Mouse (Mus musculus): ENCODE measurements around the gene Gen1. TPM values are rescaled to one million over a fixed set of nuclear protein-coding genes. Genes with fewer than 3 reads are reported as not detected.

The Gen1 gene
- polyA plus RNA-seq, 1 experiment from 2014 or later = 10.1 TPM

DNA sequence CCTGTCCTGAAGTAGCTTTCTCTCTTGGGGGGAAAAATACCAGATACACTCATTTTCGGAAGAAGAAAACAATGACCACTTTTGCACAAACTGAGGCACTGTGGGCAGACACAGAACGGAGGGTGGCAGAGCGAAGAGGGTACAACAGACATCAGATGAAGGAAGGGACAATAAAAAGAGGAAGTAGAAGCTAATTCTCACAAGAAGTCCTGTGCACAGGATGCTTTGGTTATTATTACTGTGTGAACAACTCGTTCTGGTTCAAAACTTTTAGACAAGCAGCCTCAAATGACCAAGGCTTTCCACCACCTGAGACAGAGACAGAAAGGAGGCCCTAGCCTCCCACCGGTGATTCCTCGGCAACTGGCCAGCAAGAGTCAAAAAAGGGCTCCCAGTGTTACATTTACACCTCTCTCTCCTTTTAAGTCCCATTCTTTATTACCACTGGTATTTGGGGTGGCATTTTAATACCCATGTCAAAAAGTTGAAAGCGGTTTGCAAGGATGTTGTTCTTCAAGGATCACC lies 47.8 kb downstream of the Gen1 start:
- no peak overlapping the region for H3K4me3 ChIP-seq
- DNase-seq (ENCODE audit: low spot score) = no peak
- peaks cover 10% of the 10 kb centered on the region for H3K4me1 ChIP-seq (replicated peaks)
- WGBS = 82% methylated on average over 7 of the region's 7 CpGs
- H3K9me3 ChIP-seq = no peaks in the 10 kb centered on the region
- no peaks in the 10 kb centered on the region for H3K27me3 ChIP-seq (ENCODE audit: insufficient read depth, poor library complexity, severe bottlenecking)
- H3K27ac ChIP-seq = no peak overlapping the region
- no peaks in the 10 kb centered on the region for H3K36me3 ChIP-seq

DNA sequence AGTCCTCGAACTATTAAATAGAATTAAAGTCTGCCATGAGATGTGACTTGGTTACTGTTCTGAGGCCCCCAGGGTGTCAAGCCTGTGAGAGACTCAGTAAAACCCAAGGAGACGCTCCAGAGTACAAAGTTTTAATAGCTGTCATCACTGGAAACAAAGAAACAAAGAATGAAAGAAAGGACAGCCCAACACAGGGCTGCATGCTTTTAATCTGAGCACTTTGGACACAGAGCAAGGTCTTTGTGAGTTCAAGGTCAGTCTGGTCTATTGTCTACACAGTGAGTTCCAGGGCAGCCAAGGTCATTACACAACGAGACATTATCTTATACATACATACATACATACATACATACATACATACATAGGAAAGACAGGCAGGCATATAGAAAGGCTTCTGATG lies 49.1 kb downstream of the Gen1 start:
- Histone ChIP-seq H3K4me1 (replicated peaks) (peaks cover 3% of the 10 kb centered on the region), H3K36me3 (no peaks in the 10 kb centered on the region), H3K27ac (no peak overlapping the region), H3K4me3 (no peak overlapping the region), H3K9me3 (no peaks in the 10 kb centered on the region), H3K27me3 (ENCODE audit: insufficient read depth, poor library complexity, severe bottlenecking) (no peaks in the 10 kb centered on the region)
- no peak for DNase-seq (ENCODE audit: low spot score)
- 67% methylated on average over 3 of the region's 3 CpGs for WGBS

DNA sequence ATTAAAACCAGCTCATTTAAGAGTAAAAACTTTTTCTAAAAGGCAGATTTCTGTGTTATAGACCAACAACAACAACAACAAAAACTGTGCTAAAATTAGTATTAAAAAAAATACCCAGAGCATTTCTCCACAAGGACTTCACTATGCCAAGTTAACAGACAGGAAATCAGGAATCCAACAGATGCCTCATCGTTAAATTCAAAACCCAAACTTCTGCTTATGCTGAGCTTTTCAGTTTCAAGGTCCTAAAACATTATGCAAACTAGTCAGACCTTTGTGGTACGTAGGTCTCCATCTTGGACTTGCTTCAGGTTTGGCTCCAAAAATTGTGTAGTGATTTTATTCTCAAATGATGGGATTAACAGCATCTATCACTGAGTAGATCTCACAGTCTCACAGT lies 50.0 kb downstream of the Gen1 start:
- H3K4me3 ChIP-seq = no peak overlapping the region
- no peaks in the 10 kb centered on the region for H3K27me3 ChIP-seq (ENCODE audit: insufficient read depth, poor library complexity, severe bottlenecking)
- no peaks in the 10 kb centered on the region for H3K4me1 ChIP-seq (replicated peaks)
- H3K27ac ChIP-seq = no peak overlapping the region
- no peaks in the 10 kb centered on the region for H3K36me3 ChIP-seq
- 85% methylated on average over 2 of the region's 2 CpGs for whole genome bisulfite sequencing
- no peak for DNase-seq (ENCODE audit: low spot score)
- no peaks in the 10 kb centered on the region for H3K9me3 ChIP-seq

DNA sequence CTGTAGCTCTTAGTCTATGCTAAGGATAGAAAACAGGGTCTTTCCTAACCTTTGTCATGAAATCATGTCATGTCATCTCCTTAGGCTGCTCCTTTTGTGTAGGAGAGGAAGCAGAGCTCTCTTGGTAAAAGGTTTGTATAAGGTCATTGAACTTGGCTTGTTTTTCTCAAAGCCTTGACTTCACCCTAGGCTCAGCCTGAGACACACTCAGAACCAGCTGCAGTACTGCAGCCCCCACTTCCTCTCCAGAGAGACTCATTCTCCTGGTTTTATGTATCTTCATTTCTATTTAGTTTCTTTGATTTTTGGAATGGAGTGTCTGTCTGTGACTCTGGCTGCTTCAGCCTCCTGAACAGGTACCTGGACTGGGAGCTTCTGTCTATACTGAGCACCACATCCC lies 50.8 kb downstream of the Gen1 start:
- Histone ChIP-seq H3K4me3 (no peak overlapping the region), H3K36me3 (no peaks in the 10 kb centered on the region), H3K27me3 (ENCODE audit: insufficient read depth, poor library complexity, severe bottlenecking) (no peaks in the 10 kb centered on the region), H3K4me1 (replicated peaks) (no peaks in the 10 kb centered on the region), H3K27ac (no peak overlapping the region), H3K9me3 (no peaks in the 10 kb centered on the region)
- no peak for DNase-seq (ENCODE audit: low spot score)

DNA sequence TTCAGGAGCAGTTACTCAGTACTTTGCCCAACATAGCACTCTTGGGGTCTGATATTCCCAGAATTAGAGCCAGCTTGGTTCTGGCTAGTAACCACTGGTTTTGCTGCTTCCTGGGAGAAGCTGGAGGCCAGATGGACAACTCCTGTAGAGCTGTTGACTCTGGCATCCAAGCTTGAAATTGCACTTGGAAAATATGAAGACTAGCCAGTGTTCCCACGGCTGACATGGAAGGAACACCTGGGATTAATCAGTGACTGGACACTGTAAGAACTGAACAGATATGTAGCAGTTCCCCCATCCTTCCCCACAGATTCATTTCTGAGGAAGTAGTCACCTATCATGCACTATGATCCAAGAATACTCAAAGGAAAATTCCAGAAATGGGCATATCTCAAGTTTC lies 52.7 kb downstream of the Gen1 start:
- no peak for DNase-seq (ENCODE audit: low spot score)
- no peak overlapping the region for H3K27ac ChIP-seq
- H3K9me3 ChIP-seq = no peaks in the 10 kb centered on the region
- H3K36me3 ChIP-seq = no peaks in the 10 kb centered on the region
- 73% methylated on average over 1 of the region's 1 CpGs for WGBS
- H3K4me3 ChIP-seq = no peak overlapping the region
- 0 out of 2 replicates have a peak, but pooled peaks cover 3% of the 10 kb centered on the region for H3K4me1 ChIP-seq (replicated peaks)
- no peaks in the 10 kb centered on the region for H3K27me3 ChIP-seq (ENCODE audit: insufficient read depth, poor library complexity, severe bottlenecking)

DNA sequence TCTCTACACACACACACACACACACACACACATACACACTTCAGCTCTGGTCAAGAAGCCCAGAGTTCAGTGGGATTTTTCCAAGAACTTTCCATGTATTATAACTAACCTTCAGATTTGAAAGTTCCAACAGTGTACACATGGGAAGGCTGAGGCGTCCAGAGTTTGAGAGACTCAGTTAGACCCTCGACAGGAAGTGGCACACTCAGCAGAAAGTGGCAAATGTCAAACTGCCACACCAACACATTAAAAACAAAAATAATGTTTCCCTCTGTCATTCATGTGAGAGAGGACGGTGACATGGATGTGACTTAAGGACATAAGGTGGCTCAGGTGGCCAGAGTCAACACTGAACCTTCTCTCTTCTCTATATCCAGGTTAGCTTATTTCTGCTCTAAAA lies 55.2 kb downstream of the Gen1 start:
- H3K36me3 ChIP-seq = no peaks in the 10 kb centered on the region
- no peak for DNase-seq (ENCODE audit: low spot score)
- H3K4me3 ChIP-seq = no peak overlapping the region
- no peak overlapping the region for H3K27ac ChIP-seq
- WGBS = 77% methylated on average over 3 of the region's 3 CpGs
- no peaks in the 10 kb centered on the region for H3K9me3 ChIP-seq
- no peaks in the 10 kb centered on the region for H3K27me3 ChIP-seq (ENCODE audit: insufficient read depth, poor library complexity, severe bottlenecking)
- H3K4me1 ChIP-seq (replicated peaks) = 0 out of 2 replicates have a peak, but pooled peaks cover 3% of the 10 kb centered on the region

DNA sequence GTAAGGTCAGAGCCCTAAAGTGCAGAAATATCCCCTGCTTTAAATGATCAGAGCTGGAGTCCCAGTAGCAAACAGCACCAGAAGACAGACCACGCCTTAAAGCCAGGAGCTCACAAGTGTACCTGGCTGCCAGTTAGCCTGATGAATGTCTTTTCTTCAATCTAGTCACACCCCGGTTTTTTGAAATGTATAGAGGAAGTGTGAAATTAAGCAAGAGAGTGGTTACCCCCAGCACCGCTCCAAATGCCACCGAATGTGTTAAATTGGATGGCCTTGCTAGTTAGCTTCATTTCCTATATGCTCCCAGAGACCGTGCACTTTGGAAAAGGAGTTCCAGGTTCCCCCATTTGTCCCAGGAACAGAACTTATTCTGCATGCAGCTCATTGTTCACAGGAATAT lies 56.0 kb downstream of the Gen1 start:
- H3K9me3 ChIP-seq = no peaks in the 10 kb centered on the region
- DNase-seq (ENCODE audit: low spot score) = no peak
- H3K4me3 ChIP-seq = no peak overlapping the region
- 85% methylated on average over 5 of the region's 5 CpGs for WGBS
- H3K27me3 ChIP-seq (ENCODE audit: insufficient read depth, poor library complexity, severe bottlenecking) = no peaks in the 10 kb centered on the region
- 0 out of 2 replicates have a peak, but pooled peaks cover 3% of the 10 kb centered on the region for H3K4me1 ChIP-seq (replicated peaks)
- H3K27ac ChIP-seq = no peak overlapping the region
- H3K36me3 ChIP-seq = no peaks in the 10 kb centered on the region

DNA sequence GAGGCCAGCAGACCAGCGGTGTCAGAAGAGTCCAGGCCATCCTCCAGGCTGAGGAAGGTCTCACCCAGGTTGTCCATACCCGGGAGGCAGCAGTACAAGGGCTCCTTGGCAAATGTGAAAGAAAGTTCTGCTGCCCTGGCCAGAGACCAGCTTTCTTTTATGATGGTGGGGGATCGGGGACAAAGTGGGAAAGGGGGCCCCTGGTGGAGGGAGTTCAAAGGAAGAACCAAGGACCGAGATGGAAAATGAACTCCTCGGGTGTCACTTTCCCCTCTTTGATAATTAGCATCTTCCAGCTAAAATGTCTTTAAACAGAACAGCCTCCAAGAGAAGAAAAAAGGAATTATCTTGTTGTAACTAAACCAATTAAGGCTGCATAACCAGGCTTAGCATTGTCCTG lies 56.7 kb downstream of the Gen1 start, which contains the start of gene Msgn1:
Gene Msgn1, minus strand, starts transcription at position 101 of the 400 bp plus-strand sequence.
- H3K27ac ChIP-seq = no peak within 1 kb of the TSS
- 70% methylated on average over 5 of the region's 5 CpGs for WGBS
- DNase-seq (ENCODE audit: low spot score) = no peak

DNA sequence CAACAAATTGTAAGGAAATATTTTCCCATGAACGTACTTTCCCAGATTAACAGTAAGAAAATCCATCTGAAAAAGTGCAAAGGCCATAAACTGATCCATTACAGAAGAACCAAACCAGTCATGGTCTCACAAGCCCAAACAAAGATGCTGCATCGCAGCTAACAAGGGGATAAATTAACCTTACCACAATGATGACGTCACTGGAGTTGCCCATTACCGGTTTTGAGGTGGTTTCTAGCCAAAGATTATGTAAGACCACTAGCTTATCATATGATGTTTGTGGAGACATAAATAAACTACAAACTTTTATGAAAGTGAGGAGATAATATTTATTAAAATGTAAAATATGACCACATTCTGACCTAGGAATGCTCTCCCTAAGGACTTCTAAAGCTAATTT lies 59.3 kb downstream of the Gen1 start:
- H3K36me3 ChIP-seq = no peaks in the 10 kb centered on the region
- no peak overlapping the region for H3K4me3 ChIP-seq
- H3K9me3 ChIP-seq = no peaks in the 10 kb centered on the region
- 82% methylated on average over 4 of the region's 4 CpGs for WGBS
- H3K27me3 ChIP-seq (ENCODE audit: insufficient read depth, poor library complexity, severe bottlenecking) = no peaks in the 10 kb centered on the region
- H3K4me1 ChIP-seq (replicated peaks) = 0 out of 2 replicates have a peak, but pooled peaks cover 3% of the 10 kb centered on the region
- H3K27ac ChIP-seq = no peak overlapping the region
- no peak for DNase-seq (ENCODE audit: low spot score)

More for the DNA sequence above, 56.7 kb downstream of the Gen1 start, which contains the start of gene Msgn1:
- no peaks in the 10 kb centered on the region for H3K27me3 ChIP-seq (ENCODE audit: insufficient read depth, poor library complexity, severe bottlenecking)
- no peaks in the 10 kb centered on the region for H3K36me3 ChIP-seq
- no peaks in the 10 kb centered on the region for H3K9me3 ChIP-seq
- 0 out of 2 replicates have a peak, but pooled peaks cover 3% of the 10 kb centered on the region for H3K4me1 ChIP-seq (replicated peaks)
- H3K4me3 ChIP-seq = no peak within 1 kb of the TSS

DNA sequence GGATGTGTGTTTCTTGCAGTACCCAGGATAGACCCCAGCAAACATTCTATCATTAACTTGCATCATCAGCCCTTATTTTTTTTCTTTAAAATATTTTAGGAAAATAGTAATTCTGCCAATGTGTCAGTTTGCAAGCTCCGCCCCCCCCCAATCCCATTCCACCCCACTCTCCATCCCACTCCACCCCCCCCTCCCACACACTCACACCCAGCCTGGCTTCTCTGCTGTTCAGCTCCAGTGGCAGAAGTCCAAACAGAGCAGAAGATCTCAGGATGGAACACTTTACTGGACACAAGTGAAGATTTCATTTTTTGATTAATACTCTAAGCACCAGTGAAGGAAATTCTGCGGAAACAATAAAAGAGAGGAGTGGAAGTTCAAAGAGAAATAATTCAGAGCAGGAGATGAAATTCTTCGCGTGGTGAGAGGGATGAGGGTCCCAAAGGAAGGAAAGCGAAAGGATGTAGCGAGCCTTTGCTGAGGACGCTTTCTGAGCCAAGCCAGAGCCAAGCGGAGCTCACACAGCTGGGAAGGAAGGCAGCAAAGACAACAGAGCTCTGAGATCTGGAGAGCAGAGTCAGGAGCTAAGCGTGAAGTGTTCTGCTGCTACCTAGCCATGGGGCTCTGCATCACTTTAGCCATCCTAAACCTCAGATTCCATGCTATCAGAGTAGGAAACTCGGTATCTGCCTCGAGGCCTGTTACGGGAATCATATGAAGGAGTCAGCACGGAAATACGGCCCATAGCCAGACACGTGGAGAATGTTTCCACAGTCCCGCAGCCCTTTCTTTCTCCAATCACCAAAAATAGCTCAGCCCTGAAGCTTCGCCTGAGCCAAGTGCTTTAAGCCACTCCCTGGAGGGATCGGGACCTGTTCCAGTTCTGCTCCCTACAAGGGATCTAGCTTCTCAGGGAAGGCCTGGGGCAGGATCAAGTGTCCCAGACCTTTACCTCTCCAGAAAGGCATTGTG lies 61.6 kb downstream of the Gen1 start:
- WGBS = 82% methylated on average over 18 of the region's 18 CpGs
- Histone ChIP-seq H3K9me3 (no peaks in the 10 kb centered on the region), H3K36me3 (no peaks in the 10 kb centered on the region), H3K4me1 (replicated peaks) (0 out of 2 replicates have a peak, but pooled peaks cover 3% of the 10 kb centered on the region), H3K27me3 (ENCODE audit: insufficient read depth, poor library complexity, severe bottlenecking) (no peaks in the 10 kb centered on the region), H3K4me3 (no peak overlapping the region), H3K27ac (no peak overlapping the region)
- DNase-seq (ENCODE audit: low spot score) = no peak

DNA sequence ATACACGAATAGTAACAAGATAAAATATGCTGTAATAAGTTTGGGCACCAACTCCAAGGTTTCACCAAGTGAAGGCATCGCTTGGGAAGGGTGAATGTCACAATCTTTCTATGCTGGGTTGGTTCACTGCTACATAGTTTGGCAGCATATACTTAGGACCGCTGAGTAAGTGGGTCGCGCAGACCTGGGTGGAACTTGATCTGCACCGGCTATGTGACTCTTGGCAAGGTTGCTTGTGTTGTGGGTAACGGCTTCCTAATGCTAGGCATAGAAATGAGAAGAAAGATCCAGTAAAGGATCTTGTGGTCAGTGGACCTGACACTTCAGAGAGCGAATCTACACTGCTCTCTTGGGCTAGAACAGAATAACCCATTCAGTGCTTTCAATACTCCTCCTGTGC lies 63.1 kb downstream of the Gen1 start:
- Histone ChIP-seq H3K36me3 (no peaks in the 10 kb centered on the region), H3K27me3 (ENCODE audit: insufficient read depth, poor library complexity, severe bottlenecking) (no peaks in the 10 kb centered on the region), H3K4me1 (replicated peaks) (no peaks in the 10 kb centered on the region), H3K27ac (no peak overlapping the region), H3K9me3 (no peaks in the 10 kb centered on the region), H3K4me3 (no peak overlapping the region)
- 94% methylated on average over 8 of the region's 8 CpGs for WGBS
- no peak for DNase-seq (ENCODE audit: low spot score)

DNA sequence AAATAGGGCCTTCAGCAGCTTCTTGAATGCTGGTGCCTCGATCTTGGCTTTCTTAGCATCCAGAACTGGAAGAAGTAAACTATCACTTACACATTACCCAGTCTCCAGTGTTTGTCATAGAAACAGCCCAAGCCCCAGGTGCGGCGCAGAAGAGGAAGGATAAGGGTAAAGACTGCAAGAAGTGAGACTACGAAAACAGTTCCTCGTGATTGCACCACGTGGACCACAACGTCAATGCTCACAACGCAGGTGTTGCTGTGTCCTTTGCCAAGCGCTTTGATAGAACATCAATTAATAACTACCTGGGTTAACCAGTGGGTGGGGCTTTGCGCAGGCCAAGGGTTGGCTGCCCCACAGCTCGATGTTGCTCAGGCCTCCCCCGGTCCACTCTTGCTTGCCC lies 64.9 kb downstream of the Gen1 start:
- no peak for DNase-seq (ENCODE audit: low spot score)
- Histone ChIP-seq H3K4me3 (no peak overlapping the region), H3K27ac (no peak overlapping the region), H3K27me3 (ENCODE audit: insufficient read depth, poor library complexity, severe bottlenecking) (no peaks in the 10 kb centered on the region), H3K4me1 (replicated peaks) (peaks cover 7% of the 10 kb centered on the region; the same call in 1 of the 2 replicates), H3K9me3 (no peaks in the 10 kb centered on the region), H3K36me3 (no peaks in the 10 kb centered on the region)
- WGBS = 97% methylated on average over 12 of the region's 12 CpGs

DNA sequence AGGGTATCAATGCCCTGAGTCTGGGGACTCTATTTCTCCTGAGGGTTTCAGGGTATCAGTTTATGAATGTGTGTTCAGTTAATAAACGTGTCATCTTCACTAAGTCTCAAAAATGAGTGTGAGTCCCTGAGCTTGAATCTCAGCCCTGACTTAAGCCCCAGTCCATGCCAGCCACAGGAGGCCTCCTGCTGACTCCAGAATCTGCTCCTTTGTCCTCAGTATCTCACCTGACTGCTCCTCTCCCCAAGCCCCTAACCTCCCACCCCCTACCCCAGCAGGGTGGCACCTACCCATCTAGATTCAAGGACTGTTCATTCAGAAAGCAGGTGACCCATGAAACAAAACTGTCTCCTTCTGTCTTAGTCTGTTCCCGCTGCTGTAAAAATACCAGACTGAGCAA lies 67.0 kb downstream of the Gen1 start:
- H3K27ac ChIP-seq = no peak overlapping the region
- WGBS = 38% methylated on average over 2 of the region's 2 CpGs

More for the DNA sequence above, 67.0 kb downstream of the Gen1 start:
- Histone ChIP-seq H3K4me1 (replicated peaks) (peaks cover 7% of the 10 kb centered on the region; the same call in 1 of the 2 replicates), H3K4me3 (no peak overlapping the region), H3K9me3 (no peaks in the 10 kb centered on the region), H3K27me3 (ENCODE audit: insufficient read depth, poor library complexity, severe bottlenecking) (no peaks in the 10 kb centered on the region), H3K36me3 (no peaks in the 10 kb centered on the region)
- DNase-seq (ENCODE audit: low spot score) = no peak

Measured in hindbrain, embryonic 10.5 days (tissue).